Mouse (Mus musculus): ENCODE results near the gene Dnah2. TPM values are rescaled to one million over a fixed set of nuclear protein-coding genes. Genes with fewer than 3 reads are reported as not detected.

Gene Dnah2
- total and polyA plus RNA-seq, 2 experiments from 2014 or later: 3.9 to 9.5 TPM

DNA sequence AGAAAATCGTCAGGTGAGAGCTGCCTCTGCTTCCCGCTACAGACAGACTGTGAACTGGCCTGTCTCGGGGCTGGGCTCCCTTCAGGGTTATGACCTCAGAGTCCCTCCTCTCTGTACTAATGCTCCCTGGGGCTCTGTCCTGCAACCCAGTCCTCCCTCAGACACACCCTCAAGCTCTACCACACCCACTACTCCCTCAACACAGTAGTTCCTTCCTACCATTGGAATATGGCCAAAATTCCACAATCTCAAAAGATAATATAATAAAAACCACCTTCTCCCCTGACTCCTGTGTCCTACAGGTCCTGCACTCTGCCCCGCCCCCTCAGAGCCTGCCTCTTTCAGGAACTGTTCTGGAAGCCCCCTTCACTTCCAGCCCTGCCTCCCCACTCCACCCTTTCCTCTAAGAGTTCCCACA lies 45.0 kb downstream of the Dnah2 start:
- no peak overlapping the region for H3K4me3 ChIP-seq (ENCODE audit: low read depth, low read length)
- TF ChIP-seq CTCF (IDR thresholded peaks at IDR 0.05): no peak
- H3K27ac ChIP-seq (ENCODE audit: low read depth, low read length): no peak overlapping the region
- 0 out of 2 replicates have a peak, but pooled peaks cover 2% of the 10 kb centered on the region for H3K36me3 ChIP-seq (ENCODE audit: insufficient read depth, low read length)
- H3K9ac ChIP-seq (replicated peaks; ENCODE audit: low read length, poor library complexity, severe bottlenecking): no peak overlapping the region
- H3K4me2 ChIP-seq (ENCODE audit: low read depth, low read length, poor library complexity, severe bottlenecking): no peak overlapping the region
- no peaks in the 10 kb centered on the region for H3K4me1 ChIP-seq (ENCODE audit: insufficient read depth, low read length)
- 56% methylated on average over 4 of the region's 4 CpGs for WGBS
- ATAC-seq (ENCODE audit: low FRiP score) (no peak), DNase-seq (ENCODE audit: low spot score) (no peak)
- H3K9me3 ChIP-seq (ENCODE audit: low read length): no peaks in the 10 kb centered on the region
- H3K27me3 ChIP-seq (ENCODE audit: insufficient read depth, low read length): no peaks in the 10 kb centered on the region

DNA sequence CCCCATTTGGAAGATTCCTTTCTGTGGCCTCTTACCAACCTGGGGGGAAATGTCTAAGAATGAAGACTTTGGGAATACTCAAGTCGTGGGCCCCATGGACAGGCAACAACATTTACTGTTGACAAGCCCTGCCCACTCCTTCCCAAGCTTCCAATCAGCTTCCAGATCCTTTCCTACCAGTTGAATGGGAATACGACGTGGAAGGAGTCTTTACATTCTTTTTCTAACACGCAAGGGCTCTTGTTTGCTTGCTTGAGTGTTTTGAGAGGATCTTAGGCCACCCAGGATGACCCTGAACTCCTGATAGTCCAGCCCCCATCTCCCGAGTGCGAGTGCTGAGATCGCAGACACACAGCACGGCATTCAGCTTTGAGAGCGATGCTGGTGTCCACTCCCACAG lies 47.4 kb downstream of the Dnah2 start:
- Histone ChIP-seq H3K27ac (ENCODE audit: low read depth, low read length) (no peak overlapping the region), H3K4me2 (ENCODE audit: low read depth, low read length, poor library complexity, severe bottlenecking) (no peak overlapping the region), H3K4me3 (ENCODE audit: low read depth, low read length) (no peak overlapping the region), H3K36me3 (ENCODE audit: insufficient read depth, low read length) (0 out of 2 replicates have a peak, but pooled peaks cover 2% of the 10 kb centered on the region), H3K9me3 (ENCODE audit: low read length) (no peaks in the 10 kb centered on the region), H3K4me1 (ENCODE audit: insufficient read depth, low read length) (no peaks in the 10 kb centered on the region), H3K27me3 (ENCODE audit: insufficient read depth, low read length) (no peaks in the 10 kb centered on the region), H3K9ac (replicated peaks; ENCODE audit: low read length, poor library complexity, severe bottlenecking) (no peak overlapping the region)
- DNase-seq (ENCODE audit: low spot score): no peak
- TF ChIP-seq CTCF (IDR thresholded peaks at IDR 0.05): no peak
- ATAC-seq (ENCODE audit: low FRiP score): no peak
- 59% methylated on average over 9 of the region's 9 CpGs for WGBS

DNA sequence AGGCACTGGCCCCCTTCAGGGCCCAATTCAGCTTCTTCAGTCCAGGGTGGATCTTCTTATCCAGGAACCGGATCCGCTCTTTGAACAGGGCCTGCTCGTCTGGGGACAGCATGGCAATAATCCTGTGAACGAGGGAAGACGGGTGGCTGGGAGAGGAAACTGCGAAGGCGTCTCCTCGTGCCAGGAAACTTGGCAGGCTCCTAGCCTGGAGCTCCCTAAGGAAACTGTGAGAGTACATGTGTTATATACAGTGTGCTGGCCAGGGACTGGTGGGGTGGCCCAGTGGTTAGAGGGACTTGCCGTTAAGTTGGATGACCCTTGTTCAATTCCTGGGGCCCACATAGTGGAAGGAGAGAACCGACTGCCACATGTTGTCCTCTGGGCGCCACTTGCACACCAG lies 49.8 kb downstream of the Dnah2 start:
- Histone ChIP-seq H3K4me3 (ENCODE audit: low read depth, low read length) (no peak overlapping the region), H3K36me3 (ENCODE audit: insufficient read depth, low read length) (0 out of 2 replicates have a peak, but pooled peaks cover 2% of the 10 kb centered on the region), H3K9me3 (ENCODE audit: low read length) (no peaks in the 10 kb centered on the region), H3K4me2 (ENCODE audit: low read depth, low read length, poor library complexity, severe bottlenecking) (no peak overlapping the region), H3K4me1 (ENCODE audit: insufficient read depth, low read length) (no peaks in the 10 kb centered on the region), H3K9ac (replicated peaks; ENCODE audit: low read length, poor library complexity, severe bottlenecking) (no peak overlapping the region), H3K27me3 (ENCODE audit: insufficient read depth, low read length) (no peaks in the 10 kb centered on the region), H3K27ac (ENCODE audit: low read depth, low read length) (no peak overlapping the region)
- no peak for TF ChIP-seq CTCF (IDR thresholded peaks at IDR 0.05)
- WGBS: 93% methylated on average over 11 of the region's 11 CpGs
- ATAC-seq (ENCODE audit: low FRiP score) (no peak), DNase-seq (ENCODE audit: low spot score) (no peak)

DNA sequence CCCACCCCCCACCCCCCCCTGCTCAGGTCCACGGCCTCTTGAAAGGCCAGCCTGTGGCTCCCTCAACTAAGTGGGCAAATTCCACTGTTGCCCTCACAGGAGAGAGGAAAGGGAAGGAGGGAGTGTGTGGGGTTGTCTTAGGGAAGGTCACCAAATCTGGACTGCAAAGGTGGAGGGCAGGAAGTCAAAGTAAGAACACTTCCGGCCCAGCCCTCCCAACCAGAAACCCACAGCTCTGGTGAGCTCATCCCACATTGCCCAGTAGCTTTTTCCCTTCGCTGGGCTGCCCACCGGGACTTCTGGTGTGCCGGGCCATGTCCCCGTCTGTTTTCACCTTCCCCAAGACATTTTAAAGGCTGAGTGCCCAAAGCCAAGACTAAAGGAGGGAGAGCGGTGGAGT lies 57.2 kb downstream of the Dnah2 start:
- Histone ChIP-seq H3K4me2 (ENCODE audit: low read depth, low read length, poor library complexity, severe bottlenecking) (no peak overlapping the region), H3K9ac (replicated peaks; ENCODE audit: low read length, poor library complexity, severe bottlenecking) (no peak overlapping the region), H3K36me3 (ENCODE audit: insufficient read depth, low read length) (peaks cover 9% of the 10 kb centered on the region; the same call in 1 of the 2 replicates), H3K9me3 (ENCODE audit: low read length) (no peaks in the 10 kb centered on the region), H3K27ac (ENCODE audit: low read depth, low read length) (no peak overlapping the region), H3K27me3 (ENCODE audit: insufficient read depth, low read length) (no peaks in the 10 kb centered on the region), H3K4me1 (ENCODE audit: insufficient read depth, low read length) (no peaks in the 10 kb centered on the region), H3K4me3 (ENCODE audit: low read depth, low read length) (no peak overlapping the region)
- TF ChIP-seq CTCF (IDR thresholded peaks at IDR 0.05): no peak
- 86% methylated on average over 7 of the region's 7 CpGs for WGBS
- DNase-seq (ENCODE audit: low spot score) (no peak), ATAC-seq (ENCODE audit: low FRiP score) (no peak)

DNA sequence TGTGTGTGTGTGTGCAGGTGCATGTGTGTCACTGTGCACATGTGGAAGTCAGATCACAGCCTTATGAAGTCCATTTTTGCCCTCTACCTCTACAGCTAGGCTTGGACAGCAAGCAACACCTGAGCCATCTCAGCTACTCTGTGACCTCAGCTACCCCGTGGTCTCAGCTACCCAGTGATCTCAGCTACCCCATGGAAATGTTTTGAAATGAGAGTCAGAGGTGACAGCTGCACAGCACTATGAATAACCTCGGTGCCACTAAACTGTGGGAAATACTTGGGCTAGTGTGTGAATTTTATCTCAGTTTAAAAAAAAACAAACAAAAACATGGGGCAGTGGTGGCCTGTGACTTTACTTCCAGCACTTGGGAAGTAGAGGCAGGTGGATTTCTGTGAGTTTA lies 58.0 kb downstream of the Dnah2 start:
- no peak overlapping the region for H3K27ac ChIP-seq (ENCODE audit: low read depth, low read length)
- H3K4me3 ChIP-seq (ENCODE audit: low read depth, low read length): no peak overlapping the region
- no peak overlapping the region for H3K9ac ChIP-seq (replicated peaks; ENCODE audit: low read length, poor library complexity, severe bottlenecking)
- WGBS: 85% methylated on average over 2 of the region's 2 CpGs
- H3K4me1 ChIP-seq (ENCODE audit: insufficient read depth, low read length): no peaks in the 10 kb centered on the region
- no peaks in the 10 kb centered on the region for H3K9me3 ChIP-seq (ENCODE audit: low read length)
- no peak for DNase-seq (ENCODE audit: low spot score)
- ATAC-seq (ENCODE audit: low FRiP score): no peak
- H3K27me3 ChIP-seq (ENCODE audit: insufficient read depth, low read length): no peaks in the 10 kb centered on the region
- H3K4me2 ChIP-seq (ENCODE audit: low read depth, low read length, poor library complexity, severe bottlenecking): no peak overlapping the region
- H3K36me3 ChIP-seq (ENCODE audit: insufficient read depth, low read length): peaks cover 9% of the 10 kb centered on the region; the same call in 1 of the 2 replicates
- no peak for TF ChIP-seq CTCF (IDR thresholded peaks at IDR 0.05)

DNA sequence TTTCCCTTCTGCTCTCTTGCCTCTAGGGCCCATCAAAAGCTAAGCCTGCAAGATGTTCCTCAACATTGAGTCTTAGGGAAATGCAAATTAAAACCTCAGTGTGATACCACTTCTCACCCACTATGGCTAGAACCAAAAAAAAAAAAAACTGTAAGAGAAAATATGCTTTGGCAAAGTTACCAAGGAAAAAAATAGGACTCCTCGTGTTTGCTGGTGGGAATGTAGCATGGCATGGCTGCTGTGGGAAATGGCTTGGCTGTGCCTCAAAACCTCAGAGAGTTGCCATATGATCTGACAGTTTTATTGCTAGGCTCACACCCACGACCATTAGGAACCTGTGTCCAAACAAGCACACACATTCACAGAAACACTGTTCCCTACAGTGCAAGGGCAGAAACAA lies 61.4 kb downstream of the Dnah2 start:
- DNase-seq (ENCODE audit: low spot score) (no peak), ATAC-seq (ENCODE audit: low FRiP score) (no peak)
- H3K4me2 ChIP-seq (ENCODE audit: low read depth, low read length, poor library complexity, severe bottlenecking): no peak overlapping the region
- no peaks in the 10 kb centered on the region for H3K9me3 ChIP-seq (ENCODE audit: low read length)
- no peaks in the 10 kb centered on the region for H3K4me1 ChIP-seq (ENCODE audit: insufficient read depth, low read length)
- H3K27me3 ChIP-seq (ENCODE audit: insufficient read depth, low read length): no peaks in the 10 kb centered on the region
- no peak overlapping the region for H3K27ac ChIP-seq (ENCODE audit: low read depth, low read length)
- peaks cover 9% of the 10 kb centered on the region; the same call in 1 of the 2 replicates for H3K36me3 ChIP-seq (ENCODE audit: insufficient read depth, low read length)
- no peak overlapping the region for H3K9ac ChIP-seq (replicated peaks; ENCODE audit: low read length, poor library complexity, severe bottlenecking)
- H3K4me3 ChIP-seq (ENCODE audit: low read depth, low read length): no peak overlapping the region
- TF ChIP-seq CTCF (IDR thresholded peaks at IDR 0.05): no peak
- 93% methylated on average over 2 of the region's 2 CpGs for WGBS
